Mouse (Mus musculus) hindbrain, embryonic 15.5 days (tissue): ENCODE measurements at regions not wholly inside any gene's neighbourhood (a gene's known extent, or its start where the extent isn't known, plus 50 kb on each side); places are given as distances from the start of the nearest gene placed in this dataset.
A peak's percentile ranks its signal among the peaks of the same experiment; 100 is the strongest.
"Not testable (repeated sequence)": the region's sequence is repeated elsewhere in the genome, so short reads cannot be mapped to it uniquely, and the experiment has no call there.

Experiments used
- ATAC-seq: fragments of 200-750 bp; cut with Nextera tagmentation; 2 replicates; pipeline ENCODE4 v1.8.0; 2017; ENCODE audit warnings: low read depth, moderate number of reproducible peaks, moderate TSS enrichment; ENCODE audit not compliant: low FRiP score
- H3K27ac ChIP-seq: fragments of 300-500 bp; sonication (generic); replicated peaks from 2 replicates; pipeline ENCODE4 v1.5.1; 2015; ENCODE audit warnings: mild to moderate bottlenecking, inconsistent platforms
- H3K27me3 ChIP-seq: fragments of 300-500 bp; sonication (generic); 2 replicates; pipeline ENCODE4 v1.6.1; 2015; ENCODE audit warnings: control low read depth, inconsistent platforms
- H3K36me3 ChIP-seq: fragments of 300-500 bp; sonication (generic); 2 replicates; pipeline ENCODE4 v1.6.1; 2015; ENCODE audit warnings: control low read depth, inconsistent platforms
- H3K4me1 ChIP-seq: fragments of 300-500 bp; sonication (generic); replicated peaks from 2 replicates; pipeline ENCODE4 v1.6.1; 2015; ENCODE audit warnings: control low read depth, inconsistent platforms
- H3K4me2 ChIP-seq: fragments of 300-500 bp; sonication (generic); 2 replicates; pipeline ENCODE4 v1.6.1; 2015; ENCODE audit warnings: moderate library complexity, mild to moderate bottlenecking, inconsistent platforms
- H3K4me3 ChIP-seq: fragments of 300-500 bp; sonication (generic); 2 replicates; pipeline ENCODE4 v1.5.1; 2015; ENCODE audit warnings: mild to moderate bottlenecking, inconsistent platforms
- H3K9ac ChIP-seq: fragments of 300-500 bp; sonication (generic); 2 replicates; pipeline ENCODE4 v1.6.1; 2015; ENCODE audit warnings: inconsistent platforms
- H3K9me3 ChIP-seq: fragments of 300-500 bp; sonication (generic); 2 replicates; pipeline ENCODE4 v1.6.1; 2016; ENCODE audit warnings: control low read depth, inconsistent platforms
- WGBS: fragments of 180-500 bp; shearing (Covaris S2); methylation state at CpG from one replicate; pipeline ENCODE4 v1.1.7; 2015; 5-methylcytosine and 5-hydroxymethylcytosine counted together

- H3K9me3 ChIP-seq, H3K27ac ChIP-seq, H3K4me3 ChIP-seq, H3K36me3 ChIP-seq, H3K9ac ChIP-seq, H3K4me1 ChIP-seq, H3K4me2 ChIP-seq, H3K27me3 ChIP-seq, ATAC-seq: not testable (repeated sequence)
These were observed 202.0 kb upstream of the Zpld1 start for GRCm38 (mm10) chr16:55499831-55500230.

GRCm38 (mm10) chr16:55495051-55495450 lies 197.3 kb upstream of the Zpld1 start:
- no peak overlapping the region for H3K4me2 ChIP-seq
- H3K9ac ChIP-seq: no peak overlapping the region
- no peaks in the 10 kb centered on the region for H3K4me1 ChIP-seq
- WGBS: 87% methylated on average over 10 of the region's 10 CpGs
- H3K36me3 ChIP-seq: no peaks in the 10 kb centered on the region
- H3K27me3 ChIP-seq: no peaks in the 10 kb centered on the region
- no peaks in the 10 kb centered on the region for H3K9me3 ChIP-seq
- no peak for ATAC-seq
- no peak overlapping the region for H3K27ac ChIP-seq
- no peak overlapping the region for H3K4me3 ChIP-seq

- Histone ChIP-seq H3K4me3 (no peak overlapping the region), H3K4me2 (no peak overlapping the region), H3K27ac (no peak overlapping the region), H3K27me3 (no peaks in the 10 kb centered on the region), H3K36me3 (no peaks in the 10 kb centered on the region), H3K4me1 (no peaks in the 10 kb centered on the region), H3K9ac (no peak overlapping the region), H3K9me3 (no peaks in the 10 kb centered on the region)
- 85% methylated on average over 5 of the region's 5 CpGs for WGBS
- no peak for ATAC-seq
These were observed 196.4 kb upstream of the Zpld1 start for GRCm38 (mm10) chr16:55494162-55494561.

- no peak overlapping the region for H3K9ac ChIP-seq
- H3K27me3 ChIP-seq: no peaks in the 10 kb centered on the region
- H3K4me1 ChIP-seq: no peaks in the 10 kb centered on the region
- no peaks in the 10 kb centered on the region for H3K36me3 ChIP-seq
- no peak for ATAC-seq
- H3K4me2 ChIP-seq: no peak overlapping the region
- no peak overlapping the region for H3K4me3 ChIP-seq
- no peaks in the 10 kb centered on the region for H3K9me3 ChIP-seq
- no peak overlapping the region for H3K27ac ChIP-seq
- 73% methylated on average over 4 of the region's 4 CpGs for WGBS
These were observed 194.3 kb upstream of the Zpld1 start for GRCm38 (mm10) chr16:55492111-55492510.

GRCm38 (mm10) chr16:55484391-55484790 lies 186.6 kb upstream of the Zpld1 start:
- 84% methylated on average over 2 of the region's 2 CpGs for WGBS
- H3K4me3 ChIP-seq: no peak overlapping the region
- H3K9ac ChIP-seq: no peak overlapping the region
- H3K27ac ChIP-seq: no peak overlapping the region
- H3K9me3 ChIP-seq: no peaks in the 10 kb centered on the region
- no peaks in the 10 kb centered on the region for H3K27me3 ChIP-seq
- H3K4me2 ChIP-seq: no peak overlapping the region
- no peak for ATAC-seq
- no peaks in the 10 kb centered on the region for H3K36me3 ChIP-seq
- no peaks in the 10 kb centered on the region for H3K4me1 ChIP-seq

- no peak overlapping the region for H3K27ac ChIP-seq
- H3K36me3 ChIP-seq: no peaks in the 10 kb centered on the region
- no peak overlapping the region for H3K9ac ChIP-seq
- ATAC-seq: peak; percentile 61; the same call in 1 of the 2 replicates
- no peak overlapping the region for H3K4me3 ChIP-seq
- no peaks in the 10 kb centered on the region for H3K4me1 ChIP-seq
- 57% methylated on average over 11 of the region's 11 CpGs for WGBS
- no peaks in the 10 kb centered on the region for H3K9me3 ChIP-seq
- H3K4me2 ChIP-seq: peak overlapping the region; percentile 33
- no peaks in the 10 kb centered on the region for H3K27me3 ChIP-seq
These were observed 183.0 kb upstream of the Zpld1 start for GRCm38 (mm10) chr16:55480745-55481144.

GRCm38 (mm10) chr16:55480304-55480703 lies 182.5 kb upstream of the Zpld1 start:
- 41% methylated on average over 7 of the region's 7 CpGs for WGBS
- peak overlapping the region; percentile 33 for H3K4me2 ChIP-seq
- no peaks in the 10 kb centered on the region for H3K27me3 ChIP-seq

GRCm38 (mm10) chr16:55476544-55477208 lies 178.9 kb upstream of the Zpld1 start:
- Histone ChIP-seq H3K27me3 (no peaks in the 10 kb centered on the region), H3K36me3 (no peaks in the 10 kb centered on the region), H3K27ac (no peak overlapping the region), H3K9me3 (no peaks in the 10 kb centered on the region), H3K4me3 (no peak overlapping the region), H3K9ac (no peak overlapping the region), H3K4me2 (peak overlapping the region; percentile 35), H3K4me1 (no peaks in the 10 kb centered on the region)
- WGBS: 24% methylated on average over 17 of the region's 17 CpGs
- ATAC-seq: peak; percentile 55

More at GRCm38 (mm10) chr16:55480304-55480703, 182.5 kb upstream of the Zpld1 start:
- no peak overlapping the region for H3K9ac ChIP-seq
- H3K36me3 ChIP-seq: no peaks in the 10 kb centered on the region
- H3K4me1 ChIP-seq: no peaks in the 10 kb centered on the region
- H3K4me3 ChIP-seq: no peak overlapping the region
- no peaks in the 10 kb centered on the region for H3K9me3 ChIP-seq
- ATAC-seq: peak; percentile 61
- no peak overlapping the region for H3K27ac ChIP-seq

GRCm38 (mm10) chr16:55474950-55475525 lies 177.3 kb upstream of the Zpld1 start:
- Histone ChIP-seq H3K9me3 (no peaks in the 10 kb centered on the region), H3K27ac (no peak overlapping the region), H3K9ac (no peak overlapping the region), H3K4me2 (no peak overlapping the region), H3K36me3 (no peaks in the 10 kb centered on the region), H3K27me3 (no peaks in the 10 kb centered on the region), H3K4me1 (no peaks in the 10 kb centered on the region), H3K4me3 (no peak overlapping the region)
- no peak for ATAC-seq
- 85% methylated on average over 7 of the region's 7 CpGs for WGBS

- Histone ChIP-seq H3K27me3 (no peaks in the 10 kb centered on the region), H3K4me3 (no peak overlapping the region), H3K4me1 (no peaks in the 10 kb centered on the region), H3K4me2 (no peak overlapping the region), H3K27ac (no peak overlapping the region), H3K9me3 (no peaks in the 10 kb centered on the region), H3K36me3 (no peaks in the 10 kb centered on the region), H3K9ac (no peak overlapping the region)
- 74% methylated on average over 4 of the region's 4 CpGs for WGBS
- no peak for ATAC-seq
These were observed 173.6 kb upstream of the Zpld1 start for GRCm38 (mm10) chr16:55471396-55471795.

GRCm38 (mm10) chr16:55470721-55471120 lies 172.9 kb upstream of the Zpld1 start:
- Histone ChIP-seq H3K4me3 (no peak overlapping the region), H3K27ac (no peak overlapping the region), H3K36me3 (no peaks in the 10 kb centered on the region), H3K4me2 (no peak overlapping the region), H3K4me1 (no peaks in the 10 kb centered on the region), H3K27me3 (no peaks in the 10 kb centered on the region), H3K9me3 (no peaks in the 10 kb centered on the region), H3K9ac (no peak overlapping the region)
- ATAC-seq: no peak
- WGBS: 51% methylated on average over 13 of the region's 13 CpGs

GRCm38 (mm10) chr16:55469703-55470102 lies 171.9 kb upstream of the Zpld1 start:
- no peak for ATAC-seq
- no peaks in the 10 kb centered on the region for H3K36me3 ChIP-seq
- no peak overlapping the region for H3K27ac ChIP-seq
- WGBS: 65% methylated on average over 3 of the region's 3 CpGs
- no peak overlapping the region for H3K9ac ChIP-seq
- H3K4me1 ChIP-seq: no peaks in the 10 kb centered on the region
- H3K4me2 ChIP-seq: no peak overlapping the region
- H3K27me3 ChIP-seq: no peaks in the 10 kb centered on the region
- H3K4me3 ChIP-seq: no peak overlapping the region
- H3K9me3 ChIP-seq: no peaks in the 10 kb centered on the region
